Mouse (Mus musculus) bone marrow, adult 2 months (tissue): ENCODE data around the gene Cnpy2. TPM values are rescaled to one million over a fixed set of nuclear protein-coding genes. Genes with fewer than 3 reads are reported as not detected.

Source experiments
- H3K27ac ChIP-seq: fragments of 200-500 bp; 2 replicates; pipeline ENCODE4 v1.5.1; 2012; ENCODE audit warnings: low read depth, mild to moderate bottlenecking, control low read depth, inconsistent platforms, low read length; ENCODE audit not compliant: control insufficient read depth, poor library complexity, insufficient read depth
- H3K4me1 ChIP-seq: fragments of 200-500 bp; 2 replicates; pipeline ENCODE4 v1.6.1; 2011; ENCODE audit warnings: low read length; ENCODE audit not compliant: control insufficient read depth, insufficient read depth
- H3K4me3 ChIP-seq: fragments of 200-500 bp; replicated peaks from 2 replicates; pipeline ENCODE3; 2011; ENCODE audit warnings: mild to moderate bottlenecking, low read depth, low read length, control low read depth; ENCODE audit not compliant: control insufficient read depth
- CTCF ChIP-seq: fragments of 200-500 bp; IDR thresholded peaks from 2 replicates; pipeline ENCODE4 v1.5.1; 2011; ENCODE audit warnings: low read length, control low read depth; ENCODE audit not compliant: control insufficient read depth, insufficient read depth
- POLR2A ChIP-seq: fragments of 200-500 bp; IDR thresholded peaks from 2 replicates; pipeline ENCODE4 v1.6.1; 2011; ENCODE audit warnings: low read depth, mild to moderate bottlenecking, control low read depth, low read length, borderline replicate concordance; ENCODE audit not compliant: control insufficient read depth
- WGBS: fragments of 180-500 bp; shearing (Covaris S2); methylation state at CpG from one replicate; pipeline ENCODE4 v1.1.7; 2018; 5-methylcytosine and 5-hydroxymethylcytosine counted together
- polyA plus RNA-seq: library from polyadenylated mRNA; stranded (reverse); fragments of >200 nt; gene quantifications from 2 replicates; pipeline ENCODE4 v1.2.4, GENCODE M21; 2011; ENCODE audit warnings: low replicate concordance; ENCODE audit not compliant: missing spikeins, insufficient read depth, insufficient read length

The Cnpy2 gene
- polyA plus RNA-seq, 1 experiment = 52.5 TPM

DNA sequence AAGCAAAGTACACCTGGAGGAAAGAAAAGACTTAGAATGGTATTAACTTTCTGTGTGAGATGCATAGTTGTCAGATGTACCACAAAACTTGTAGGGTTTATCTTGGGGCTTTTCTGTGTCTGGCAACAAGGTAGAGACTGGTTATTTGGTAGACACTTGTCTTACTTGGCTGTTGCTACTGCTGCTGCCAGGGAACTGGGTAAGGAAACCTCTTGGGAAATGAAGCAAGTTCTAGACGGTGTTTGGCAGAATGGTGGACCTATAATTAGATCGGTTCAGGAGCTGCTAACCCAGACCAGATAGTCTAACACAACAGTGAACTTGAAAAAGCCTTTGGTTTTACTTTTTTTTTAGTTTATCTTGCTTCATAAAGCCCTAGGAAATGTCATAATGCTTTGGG lies 16.7 kb downstream of the Cnpy2 start:
- 39% methylated on average over 2 of the region's 2 CpGs for WGBS
- Histone ChIP-seq H3K4me1 (peaks cover 3% of the 10 kb centered on the region; the same call in 1 of the 2 replicates), H3K4me3 (no peak overlapping the region), H3K27ac (no peak overlapping the region)
- TF ChIP-seq CTCF (no peak), POLR2A (no peak)

DNA sequence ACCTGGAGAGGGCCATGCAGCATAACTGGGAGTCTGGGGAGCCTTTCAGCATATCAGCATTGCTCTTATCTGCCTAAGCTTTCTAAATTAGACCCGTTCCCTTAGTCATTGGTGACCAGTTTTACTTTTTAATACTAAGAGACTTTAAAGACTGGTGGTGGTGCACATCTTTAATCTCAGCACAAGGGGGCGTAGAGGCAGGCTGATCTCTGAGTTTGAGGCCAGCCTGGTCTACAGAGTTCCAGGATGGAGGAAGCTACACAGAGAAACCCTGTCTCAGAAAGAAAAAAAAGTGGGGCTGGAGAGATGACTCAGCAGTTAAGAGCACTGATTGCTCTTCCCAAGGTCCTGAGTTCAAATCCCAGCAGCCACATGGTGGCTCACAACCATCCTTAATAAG lies 18.0 kb downstream of the Cnpy2 start:
- TF ChIP-seq CTCF (peak; percentile 20; the same call in 1 of the 2 replicates), POLR2A (no peak)
- 48% methylated on average over 2 of the region's 2 CpGs for WGBS
- H3K4me1 ChIP-seq = peaks cover 4% of the 10 kb centered on the region; the same call in 1 of the 2 replicates
- no peak overlapping the region for H3K27ac ChIP-seq
- H3K4me3 ChIP-seq = no peak overlapping the region

DNA sequence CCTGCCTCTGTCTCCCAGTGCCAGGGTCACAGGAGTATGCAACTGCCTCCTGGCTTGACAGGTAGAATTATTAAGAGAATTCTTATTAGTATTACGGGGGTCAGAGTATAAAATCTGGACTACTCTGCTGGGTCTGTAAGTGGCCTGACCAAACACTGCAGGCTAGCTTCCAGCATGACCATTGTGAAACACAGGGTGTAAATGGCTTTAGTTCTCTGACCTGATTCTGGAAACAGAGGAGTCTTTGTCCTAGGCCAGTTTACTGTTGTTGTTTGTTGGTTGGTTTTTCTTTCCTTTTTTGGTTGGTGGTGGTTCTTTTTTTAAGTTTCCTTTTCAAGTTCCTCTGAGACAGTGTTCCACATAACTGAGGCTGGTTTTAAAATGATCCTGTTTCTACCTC lies 21.2 kb downstream of the Cnpy2 start:
- H3K27ac ChIP-seq = no peak overlapping the region
- H3K4me3 ChIP-seq = no peak overlapping the region
- TF ChIP-seq POLR2A (no peak), CTCF (no peak)
- WGBS = 74% methylated on average over 1 of the region's 1 CpGs
- H3K4me1 ChIP-seq = peaks cover 4% of the 10 kb centered on the region; the same call in 1 of the 2 replicates

GRCm38 (mm10) chr10:128344568-128345275 lies 22.5 kb downstream of the Cnpy2 start:
- peaks cover 1% of the 10 kb centered on the region; the same call in 1 of the 2 replicates for H3K4me1 ChIP-seq

GRCm38 (mm10) chr10:128347541-128347940 lies 25.3 kb downstream of the Cnpy2 start:
- TF ChIP-seq CTCF (no peak), POLR2A (no peak)
- 89% methylated on average over 8 of the region's 8 CpGs for WGBS
- Histone ChIP-seq H3K4me3 (no peak overlapping the region), H3K27ac (no peak overlapping the region), H3K4me1 (peaks cover 1% of the 10 kb centered on the region; the same call in 1 of the 2 replicates)

More at GRCm38 (mm10) chr10:128344568-128345275, 22.5 kb downstream of the Cnpy2 start:
- TF ChIP-seq CTCF (no peak), POLR2A (no peak)
- H3K27ac ChIP-seq = peak overlapping the region; percentile 13; the same call in 1 of the 2 replicates
- WGBS = 5% methylated on average over 7 of the region's 7 CpGs
- no peak overlapping the region for H3K4me3 ChIP-seq

- no peak for TF ChIP-seq CTCF
- TF ChIP-seq POLR2A = no peak
- 44% methylated on average over 2 of the region's 2 CpGs for WGBS
- Histone ChIP-seq H3K27ac (no peak overlapping the region), H3K4me1 (no peaks in the 10 kb centered on the region; the same call in 1 of the 2 replicates), H3K4me3 (no peak overlapping the region)
Measured at GRCm38 (mm10) chr10:128358796-128359195, 36.5 kb downstream of the Cnpy2 start.

- no peaks in the 10 kb centered on the region; the same call in 1 of the 2 replicates for H3K4me1 ChIP-seq
- H3K4me3 ChIP-seq = no peak overlapping the region
- WGBS = 69% methylated on average over 6 of the region's 6 CpGs
- H3K27ac ChIP-seq = no peak overlapping the region
- TF ChIP-seq CTCF = no peak
- TF ChIP-seq POLR2A = no peak
Measured at GRCm38 (mm10) chr10:128359226-128359625, 37.0 kb downstream of the Cnpy2 start.

DNA sequence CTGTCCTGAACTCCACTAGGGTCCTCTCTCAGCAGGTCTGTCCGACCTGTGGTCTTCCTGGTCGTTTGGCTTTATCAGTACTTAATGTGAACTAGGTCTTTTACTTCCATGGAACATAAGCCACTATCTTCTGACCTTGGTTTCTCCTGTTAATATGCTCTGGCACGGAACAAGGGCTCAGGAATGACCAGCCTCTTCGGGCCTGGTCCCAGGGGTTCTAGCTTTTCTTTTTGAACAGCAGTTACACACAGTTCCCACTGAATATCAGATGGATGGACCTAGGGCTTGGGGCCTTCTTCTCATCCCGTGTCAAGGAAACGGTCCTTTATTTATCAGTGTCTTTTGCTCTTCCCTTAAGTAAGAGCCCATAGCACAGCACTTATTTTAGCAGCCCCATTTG lies 39.6 kb downstream of the Cnpy2 start:
- no peak overlapping the region for H3K4me3 ChIP-seq
- H3K4me1 ChIP-seq = no peaks in the 10 kb centered on the region; the same call in 1 of the 2 replicates
- WGBS = 87% methylated on average over 6 of the region's 6 CpGs
- no peak for TF ChIP-seq CTCF
- H3K27ac ChIP-seq = no peak overlapping the region

GRCm38 (mm10) chr10:128362568-128362967 lies 40.3 kb downstream of the Cnpy2 start:
- Histone ChIP-seq H3K4me1 (no peaks in the 10 kb centered on the region; the same call in 1 of the 2 replicates), H3K4me3 (no peak overlapping the region), H3K27ac (no peak overlapping the region)
- TF ChIP-seq CTCF = no peak
- TF ChIP-seq POLR2A = no peak
- 49% methylated on average over 3 of the region's 3 CpGs for WGBS
